Mouse (Mus musculus): ENCODE results near the gene Tns1.

Tns1 gene

GRCm38 (mm10) chr1:73927819-73928218, 196.4 kb downstream of the Tns1 start:
- DNase-seq = no peak

- DNase-seq = no peak
Measured at GRCm38 (mm10) chr1:73926279-73926678, 198.0 kb downstream of the Tns1 start.

GRCm38 (mm10) chr1:73924871-73925610, 199.2 kb downstream of the Tns1 start:
- DNase-seq = no peak

GRCm38 (mm10) chr1:73924210-73924609, 200.0 kb downstream of the Tns1 start:
- DNase-seq = no peak

DNA sequence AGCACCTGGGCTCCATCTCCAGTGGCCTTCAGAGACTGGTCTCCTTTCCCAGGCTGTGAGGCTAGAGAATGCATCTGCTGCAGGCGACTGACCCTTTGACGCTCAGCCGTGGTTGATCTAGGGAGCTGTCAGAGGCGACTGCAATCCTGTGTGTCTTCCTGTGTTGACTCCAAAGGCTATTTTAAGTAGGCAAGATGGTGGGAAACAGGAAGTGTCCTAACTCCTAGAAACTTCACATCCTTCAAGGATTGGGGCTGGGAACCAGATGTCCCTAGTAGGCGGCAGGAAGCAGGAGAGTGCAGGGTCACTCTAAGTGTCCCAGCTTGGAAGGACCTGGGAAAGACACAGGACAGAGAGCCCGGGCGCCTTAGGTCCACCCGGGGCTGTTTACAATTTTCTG, 201.1 kb downstream of the Tns1 start:
- no peak for DNase-seq

GRCm38 (mm10) chr1:73920701-73921100, 203.5 kb downstream of the Tns1 start:
- DNase-seq = no peak

- no peak for DNase-seq
Measured at GRCm38 (mm10) chr1:73919909-73920308, 204.3 kb downstream of the Tns1 start.

DNA sequence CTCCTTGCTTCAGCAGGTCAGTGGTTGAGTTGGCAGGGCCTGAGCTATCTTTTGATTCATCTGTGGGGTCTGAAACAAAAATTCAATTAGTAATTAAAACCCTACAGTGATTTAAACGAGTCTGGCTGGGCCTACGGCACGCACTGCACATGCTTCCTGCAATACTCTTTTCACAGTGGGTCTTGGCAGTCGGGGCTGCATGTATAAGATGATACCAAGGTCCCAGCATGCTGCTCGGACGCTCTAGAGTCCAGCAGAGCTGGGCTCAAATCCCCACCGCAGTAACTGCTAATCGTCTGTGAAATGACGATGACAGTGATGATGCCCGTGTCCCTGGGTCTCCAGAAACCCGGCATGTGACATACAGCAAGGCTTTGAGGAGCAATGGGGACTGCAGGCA, 206.2 kb downstream of the Tns1 start:
- no peak for DNase-seq

DNA sequence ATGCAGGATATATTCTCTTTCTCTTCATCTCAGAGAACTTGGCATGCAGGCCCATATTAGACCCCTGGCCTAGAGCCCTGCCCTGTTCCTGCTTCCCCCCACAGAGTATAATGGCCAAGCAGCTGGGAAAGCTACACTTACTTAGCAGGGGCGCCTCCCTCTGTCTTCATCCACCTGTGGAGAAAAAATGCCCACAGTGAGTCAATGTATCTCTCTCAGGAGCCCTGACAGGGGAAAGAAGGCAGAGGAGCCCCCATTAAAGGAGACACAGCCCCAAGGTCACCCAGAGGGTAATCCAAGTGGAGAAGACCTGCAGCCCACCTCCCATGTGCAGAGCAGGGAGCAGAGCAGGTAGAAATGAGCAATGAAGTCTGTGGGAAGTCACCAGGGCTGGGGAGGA, 208.0 kb downstream of the Tns1 start:
- DNase-seq = no peak

GRCm38 (mm10) chr1:73915218-73916070, 208.8 kb downstream of the Tns1 start:
- DNase-seq = no peak

DNA sequence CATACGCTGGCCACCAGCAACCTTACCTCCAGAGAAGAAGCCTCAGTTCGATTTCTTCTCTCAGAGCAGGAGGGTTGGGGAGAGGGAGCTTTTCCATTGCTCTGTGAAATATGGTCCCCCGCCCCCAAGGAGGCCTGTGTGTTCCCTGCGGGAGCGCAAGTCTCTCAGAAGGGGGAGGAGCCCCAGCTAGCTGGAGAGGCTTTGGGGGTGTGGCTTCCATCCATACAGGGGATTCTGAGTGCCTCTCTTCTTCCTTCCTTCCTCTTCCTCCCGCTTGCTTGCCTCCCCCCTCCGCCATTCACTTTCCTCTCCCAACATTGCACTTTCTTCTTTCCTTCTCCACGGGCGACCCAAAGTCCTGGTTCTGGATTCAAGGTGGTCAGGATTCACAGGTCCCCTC, 210.2 kb downstream of the Tns1 start:
- DNase-seq = no peak

DNA sequence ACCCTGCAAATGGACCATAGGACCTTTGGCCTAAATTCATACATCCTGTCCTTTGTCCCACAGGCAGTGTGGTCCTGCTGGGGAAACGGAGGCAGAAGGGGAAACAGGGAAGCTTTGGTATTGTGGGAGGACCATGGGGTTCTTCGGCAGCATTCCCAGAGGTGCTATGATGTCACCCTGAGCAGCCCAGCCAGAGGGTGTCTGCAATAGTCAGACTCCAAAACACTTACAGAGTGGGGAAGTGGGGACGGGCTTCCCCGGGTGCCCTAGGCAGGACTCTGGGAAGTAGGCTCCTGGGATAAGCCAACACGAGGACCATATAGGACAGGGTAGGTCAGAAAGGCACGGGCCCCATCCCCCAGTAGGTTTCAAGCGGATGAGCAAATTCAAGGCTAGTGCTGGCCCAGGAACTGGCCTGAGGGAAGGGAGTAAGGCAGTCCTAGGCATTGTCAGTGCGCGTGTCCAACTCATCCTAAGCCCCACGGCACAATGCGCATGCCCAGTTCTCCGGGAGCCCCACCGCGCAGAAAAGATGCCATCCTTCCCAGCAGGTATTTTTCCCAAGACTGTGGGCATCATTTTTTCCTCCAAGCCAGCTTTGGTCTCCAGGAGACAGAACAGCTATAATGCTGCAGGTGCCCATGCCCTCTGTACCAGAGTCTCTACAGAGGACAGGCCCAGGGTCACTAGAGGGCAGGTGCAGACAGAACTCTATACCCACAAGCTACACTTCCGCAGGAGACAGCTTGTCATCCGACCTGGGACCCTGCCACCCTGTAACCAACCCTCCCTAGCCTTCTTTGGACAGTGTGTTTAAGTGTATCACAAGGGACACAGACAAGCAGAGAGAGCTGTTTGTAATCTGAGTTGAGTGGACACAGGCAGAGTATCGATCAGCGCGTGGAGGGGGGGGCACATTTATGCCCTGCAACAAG, 210.9 kb downstream of the Tns1 start:
- no peak for DNase-seq

- no peak for DNase-seq
Measured at GRCm38 (mm10) chr1:73912466-73912865, 211.8 kb downstream of the Tns1 start.

- no peak for DNase-seq
Measured at GRCm38 (mm10) chr1:73911981-73912380, 212.3 kb downstream of the Tns1 start.

DNA sequence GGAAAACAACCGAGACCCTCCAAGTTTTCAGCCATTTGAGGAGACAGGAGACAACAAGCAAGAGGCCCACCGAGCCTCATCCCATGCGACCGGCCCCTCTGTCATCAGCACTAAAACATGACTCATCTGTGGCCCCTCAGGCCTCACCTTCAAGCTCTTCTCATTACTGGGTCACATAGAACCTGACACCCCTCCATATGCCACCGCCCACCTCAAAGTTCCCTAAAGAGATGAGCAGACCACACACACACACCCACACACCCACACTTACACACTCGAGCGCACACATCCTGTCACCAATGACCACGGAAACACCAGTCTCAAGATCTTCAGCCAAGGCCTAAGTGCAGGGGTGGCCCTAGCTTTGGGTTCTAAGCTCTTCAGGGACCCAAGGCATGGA, 213.5 kb downstream of the Tns1 start:
- DNase-seq = no peak

DNA sequence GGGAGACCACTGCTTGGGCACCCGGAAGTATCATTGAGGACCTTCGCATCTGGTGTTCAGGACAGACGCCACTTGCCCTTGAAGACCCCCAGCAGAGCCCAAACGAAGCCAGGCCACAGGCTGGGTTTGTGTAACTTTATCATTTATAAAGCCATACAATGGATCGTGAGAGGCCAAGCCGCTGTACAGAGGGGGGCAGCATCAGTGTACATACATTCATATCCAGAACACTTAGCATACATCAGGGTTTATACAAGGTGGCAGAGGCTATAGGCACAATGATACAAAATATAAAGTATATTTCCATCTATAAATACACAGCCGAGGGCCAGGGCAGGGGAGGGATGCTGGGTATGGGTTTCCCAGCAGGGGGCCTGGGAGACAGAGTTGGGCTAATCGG, 214.1 kb downstream of the Tns1 start:
- DNase-seq = no peak

DNA sequence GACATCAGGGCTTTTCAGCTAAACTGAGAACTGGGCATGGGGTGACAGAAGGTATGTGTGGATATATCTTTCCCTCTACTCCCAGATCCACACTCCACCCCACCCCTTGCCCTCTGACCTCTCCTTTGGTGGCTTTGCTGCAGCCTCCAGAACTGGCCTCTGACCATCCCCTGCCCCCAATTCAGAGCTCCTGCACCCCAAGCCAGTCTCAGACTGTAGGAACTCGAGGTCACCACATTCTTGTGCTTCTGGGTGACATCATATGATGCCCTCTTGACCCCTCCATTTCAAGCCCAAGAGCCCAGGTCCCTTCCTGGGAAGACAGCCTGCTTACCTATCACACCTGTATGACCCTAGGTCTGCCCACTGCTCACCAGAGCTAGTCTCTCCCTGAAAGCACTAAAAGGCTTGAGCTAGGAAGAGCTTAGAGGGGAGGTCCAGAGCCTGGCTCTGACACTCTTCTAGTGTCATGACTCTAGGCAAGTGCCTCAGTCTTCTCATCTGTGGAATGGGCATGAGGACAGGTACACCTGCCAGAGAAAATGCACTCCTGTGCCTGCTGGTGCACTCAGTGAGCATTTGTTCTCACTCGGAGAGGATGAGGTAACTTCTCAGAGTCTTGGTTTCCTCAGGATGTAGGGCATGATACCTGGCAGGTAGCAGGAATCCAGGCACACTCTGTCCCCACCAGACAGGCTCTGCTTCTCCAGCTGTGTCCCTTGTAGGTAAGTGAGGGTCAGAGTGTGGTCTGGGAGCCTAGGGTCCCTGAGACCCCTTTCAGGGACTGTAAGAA, 214.9 kb downstream of the Tns1 start:
- no peak for DNase-seq

- no peak for DNase-seq
Measured at GRCm38 (mm10) chr1:73908081-73908960, 215.9 kb downstream of the Tns1 start.

GRCm38 (mm10) chr1:73907166-73907565, 217.1 kb downstream of the Tns1 start:
- no peak for DNase-seq

GRCm38 (mm10) chr1:73906376-73906775, 217.9 kb downstream of the Tns1 start:
- DNase-seq = no peak

DNA sequence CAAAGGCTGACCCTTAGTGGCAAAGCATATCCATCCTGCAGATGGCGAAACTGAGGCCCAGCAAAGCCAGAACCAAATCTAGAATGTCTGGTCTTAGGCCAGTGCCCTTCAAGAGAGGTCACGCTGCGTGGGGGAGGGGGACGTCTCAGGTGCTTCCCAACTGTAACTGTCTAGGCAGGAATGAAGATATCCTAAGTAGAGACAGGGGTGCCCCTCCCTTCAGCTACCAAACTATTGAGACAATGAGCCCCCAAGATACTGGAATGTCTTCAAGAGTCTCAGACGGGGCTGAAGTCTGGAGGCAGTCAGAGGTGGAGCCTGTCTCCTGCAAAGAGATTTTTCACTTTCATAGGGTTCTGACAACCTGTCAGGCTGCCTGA, 218.4 kb downstream of the Tns1 start:
- no peak for DNase-seq
